Mouse (Mus musculus) liver, embryonic 14.5 days (tissue): ENCODE results near the gene B4galt3.

ENCODE experiments used
- CTCF ChIP-seq: IDR thresholded peaks from 2 replicates; pipeline ENCODE4 v1.5.1; 2016; ENCODE audit warnings: antibody characterized with exemption, low read depth, control low read depth
- EP300 ChIP-seq: IDR thresholded peaks from 2 replicates; pipeline ENCODE4 v1.6.1; 2016; ENCODE audit warnings: antibody characterized with exemption, low read depth

DNA sequence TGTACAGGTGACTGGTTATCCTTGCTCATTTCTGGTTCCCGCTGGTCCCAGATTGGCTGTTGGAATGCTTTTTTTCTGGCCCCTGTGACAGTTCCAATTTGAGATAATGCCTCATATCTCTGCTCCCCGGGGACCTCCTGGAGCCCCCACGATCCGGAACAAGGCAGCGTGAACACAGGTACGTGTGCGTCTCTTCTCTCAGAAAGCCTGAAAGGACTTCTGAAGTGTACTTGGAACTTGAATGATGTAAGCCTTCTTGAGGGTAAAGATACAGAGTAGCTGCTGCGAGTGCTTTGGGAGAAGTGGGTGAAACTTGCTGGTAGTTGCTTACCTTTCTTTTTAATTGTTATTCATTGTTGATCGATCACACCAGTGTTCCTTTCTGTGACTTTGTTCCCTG, 1.1 kb downstream of the B4galt3 start:
- no peak for TF ChIP-seq CTCF
- TF ChIP-seq EP300 = 0 out of 2 replicates have a peak, but pooled peaks have one; percentile 17
